Mouse (Mus musculus): Measurements from ENCODE around the gene Myo1d.

GRCm38 (mm10) chr11:80585211-80585610 is 194.6 kb downstream of the Myo1d start:
- TF ChIP-seq CTCF (IDR thresholded peaks at IDR 0.05; ENCODE audit: low read depth) (no peak), EP300 (IDR thresholded peaks at IDR 0.05; ENCODE audit: low read depth) (no peak)

Measured in liver, embryonic 14.5 days (tissue).